Mouse (Mus musculus) thymus, postnatal 36 days (tissue): ENCODE results near the gene Cnbp.

Experiments
- DNase-seq, 2 experiments: peaks; one replicate each; pipeline ENCODE4 v3.0.0; 2022; ENCODE audit warnings: mixed read lengths in 2 of 2

Gene Cnbp

GRCm38 (mm10) chr6:87849780-87850154, 1.1 kb downstream of the Cnbp start:
- peak in 1 of 2 experiments; percentile 28 for DNase-seq

- no peak for DNase-seq
Measured at GRCm38 (mm10) chr6:87846813-87847212, 4.1 kb downstream of the Cnbp start.

GRCm38 (mm10) chr6:87845031-87845695, 5.7 kb downstream of the Cnbp start:
- no peak for DNase-seq

- DNase-seq: peak in 1 of 2 experiments; percentile 15
Measured at GRCm38 (mm10) chr6:87842254-87842653, 8.7 kb downstream of the Cnbp start.

GRCm38 (mm10) chr6:87841635-87842034, 9.3 kb downstream of the Cnbp start:
- no peak for DNase-seq

- DNase-seq: no peak
Measured at GRCm38 (mm10) chr6:87839797-87840341, 11.0 kb downstream of the Cnbp start.

- DNase-seq: peak; percentile 82 to 87
Measured at GRCm38 (mm10) chr6:87838551-87839197, 12.2 kb downstream of the Cnbp start, which contains the start of gene Isy1. TSS of gene Isy1 (minus strand) at chr6:87838798.

- DNase-seq: no peak
Measured at GRCm38 (mm10) chr6:87835695-87836094, 15.2 kb downstream of the Cnbp start, which contains the start of gene Gm45140. TSS of gene Gm45140 (minus strand) at chr6:87835795.

- no peak for DNase-seq
Measured at GRCm38 (mm10) chr6:87820366-87820765, 30.5 kb downstream of the Cnbp start.

- DNase-seq: no peak
Measured at GRCm38 (mm10) chr6:87814486-87814885, 36.4 kb downstream of the Cnbp start.

GRCm38 (mm10) chr6:87812656-87813055, 38.2 kb downstream of the Cnbp start:
- DNase-seq: no peak

GRCm38 (mm10) chr6:87811675-87812338, 39.1 kb downstream of the Cnbp start, which contains the start of gene Rab43:
TSS of gene Rab43 (minus strand) at chr6:87812164.
- DNase-seq: peak; percentile 95 to 96

- peak; percentile 57 to 59 for DNase-seq
Measured at GRCm38 (mm10) chr6:87810713-87811669, 39.9 kb downstream of the Cnbp start.

- DNase-seq: no peak
Measured at GRCm38 (mm10) chr6:87810311-87810710, 40.6 kb downstream of the Cnbp start.

GRCm38 (mm10) chr6:87809651-87810161, 41.2 kb downstream of the Cnbp start:
- no peak for DNase-seq

GRCm38 (mm10) chr6:87809144-87809543, 41.8 kb downstream of the Cnbp start:
- no peak for DNase-seq

GRCm38 (mm10) chr6:87808521-87808920, 42.4 kb downstream of the Cnbp start:
- no peak for DNase-seq

- DNase-seq: no peak
Measured at GRCm38 (mm10) chr6:87807735-87808440, 43.0 kb downstream of the Cnbp start.

GRCm38 (mm10) chr6:87806857-87807256, 44.0 kb downstream of the Cnbp start:
- no peak for DNase-seq

- no peak for DNase-seq
Measured at GRCm38 (mm10) chr6:87806028-87806427, 44.9 kb downstream of the Cnbp start.

GRCm38 (mm10) chr6:87805448-87805847, 45.5 kb downstream of the Cnbp start:
- no peak for DNase-seq
